Mouse (Mus musculus) spleen, adult 12 weeks (tissue): ENCODE measurements at regions not wholly inside any gene's neighbourhood (a gene's known extent, or its start where the extent isn't known, plus 50 kb on each side); places are given as distances from the start of the nearest gene placed in this dataset.
A peak's percentile ranks its signal among the peaks of the same experiment; 100 is the strongest.

ENCODE experiments used
- DNase-seq: peaks from one replicate; pipeline ENCODE4 v3.0.0; 2022; ENCODE audit warnings: low spot score

- no peak for DNase-seq
These were observed 87.7 kb upstream of the 4933412E24Rik start for GRCm38 (mm10) chr15:60104126-60104525.

DNA sequence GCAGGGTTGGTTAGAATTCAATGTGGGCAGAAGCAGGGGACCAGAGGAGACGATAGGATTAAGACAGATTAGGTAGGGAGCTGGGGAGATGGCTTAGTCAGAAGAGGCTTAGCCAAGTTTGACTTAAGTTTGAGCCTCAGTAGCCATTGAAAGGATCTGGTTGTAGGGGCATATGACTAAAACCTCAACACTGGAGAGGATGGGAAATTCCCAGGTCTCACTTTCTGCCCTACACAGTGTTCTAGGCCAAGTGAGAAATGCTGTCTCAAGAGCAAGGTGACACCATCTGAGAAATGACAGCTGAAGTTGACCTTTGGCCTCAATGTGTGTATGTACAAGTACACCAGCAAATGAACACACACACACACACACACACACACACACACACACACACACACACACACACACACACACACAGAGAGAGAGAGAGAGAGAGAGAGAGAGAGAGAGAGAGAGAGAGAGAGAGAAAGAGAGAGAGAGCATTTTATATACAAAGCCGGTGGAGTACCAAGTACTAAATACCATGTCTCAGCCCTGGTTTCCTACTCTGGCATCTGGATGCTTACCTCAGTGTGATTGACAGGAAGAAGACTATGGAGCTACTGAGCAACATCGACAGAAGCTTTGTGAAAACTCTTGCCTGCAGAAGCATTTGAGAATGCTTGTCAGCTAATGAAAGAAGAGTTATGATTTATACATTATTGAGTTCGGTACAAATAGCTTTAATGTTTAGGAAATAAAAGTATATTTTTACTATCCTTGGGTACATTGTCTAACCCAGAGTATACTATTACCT, 85.3 kb upstream of the 4933412E24Rik start:
- DNase-seq: no peak

DNA sequence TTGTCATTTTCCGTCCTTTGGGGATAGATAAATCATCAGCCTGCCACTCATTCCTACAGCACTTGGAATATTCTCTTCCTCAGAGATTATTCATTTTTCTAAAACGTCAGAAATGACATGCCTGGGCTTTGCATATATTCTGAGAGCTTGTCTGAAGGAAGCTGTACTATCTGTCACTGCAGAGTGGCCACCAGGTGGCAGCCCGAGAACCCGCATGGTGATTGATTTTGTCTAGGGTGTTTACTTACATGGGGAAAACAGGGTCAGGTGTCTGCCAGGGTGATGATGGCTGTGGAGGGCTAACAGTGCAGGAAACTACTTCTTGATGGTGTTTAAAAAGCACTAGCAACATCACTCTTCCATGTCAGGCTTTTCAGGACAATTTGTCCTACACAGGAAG, 80.7 kb upstream of the 4933412E24Rik start:
- DNase-seq: peak; percentile 17

DNA sequence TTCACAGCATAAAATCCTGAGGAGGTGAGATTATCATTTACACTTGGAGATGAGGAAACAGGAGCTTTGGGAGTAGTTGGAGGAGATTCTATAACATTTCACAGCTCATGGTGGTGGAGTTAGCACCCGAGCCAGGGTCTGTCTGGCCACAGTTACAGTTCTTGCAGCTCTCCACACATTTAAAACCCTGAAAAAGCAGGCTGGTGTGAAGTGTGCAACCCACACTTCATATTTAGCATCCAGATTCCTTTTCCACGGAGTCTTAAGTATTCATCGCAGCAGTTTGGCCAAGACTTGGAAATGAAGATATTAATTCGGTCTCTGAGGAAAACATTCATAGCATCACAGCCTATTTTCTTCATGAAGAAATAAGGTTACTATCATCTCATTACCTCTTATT, 79.7 kb upstream of the 4933412E24Rik start:
- DNase-seq: no peak

GRCm38 (mm10) chr15:60089921-60090320, 73.5 kb upstream of the 4933412E24Rik start:
- DNase-seq: no peak

DNA sequence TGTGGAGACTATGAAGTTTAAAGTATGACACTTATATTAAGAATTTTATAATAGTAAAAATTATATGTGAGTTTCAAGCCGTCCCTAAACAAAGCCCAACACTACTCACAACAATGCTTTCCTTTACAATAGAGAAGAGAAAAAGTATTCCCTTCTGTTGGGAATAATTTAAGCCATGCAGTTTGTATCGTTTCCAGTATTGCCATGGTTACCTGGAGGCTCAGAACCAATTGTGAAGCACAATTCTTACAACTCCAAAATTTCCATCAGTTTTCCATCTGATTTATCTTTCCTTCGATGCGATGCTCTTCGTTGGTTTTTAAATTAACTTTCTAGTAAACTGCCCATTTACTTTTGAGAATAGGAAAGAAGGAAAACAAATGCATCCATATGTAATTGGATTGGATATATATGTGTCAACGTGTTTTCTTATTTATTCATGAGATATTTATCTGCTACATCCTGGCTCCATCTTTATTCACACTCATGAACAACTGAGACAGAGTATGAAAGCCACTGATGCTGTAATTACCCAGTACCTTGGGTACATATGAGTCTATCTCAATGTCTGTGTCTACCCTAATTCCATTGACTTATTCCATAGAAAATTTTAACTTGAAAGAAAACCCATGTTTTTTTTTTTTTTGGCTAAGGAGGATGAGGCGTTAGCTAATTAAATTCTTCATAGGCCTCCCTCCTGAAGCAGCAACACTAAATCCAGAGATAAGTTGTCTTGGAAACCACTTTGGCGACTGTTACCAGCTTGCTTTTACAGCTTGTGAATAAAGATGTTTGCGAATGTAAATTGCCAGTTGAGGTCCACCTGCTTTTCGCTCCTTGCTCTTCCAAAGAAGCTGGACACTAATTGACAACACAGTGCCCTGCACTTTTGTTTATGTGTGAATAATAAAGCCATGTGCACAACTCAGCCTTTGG, 72.8 kb upstream of the 4933412E24Rik start:
- DNase-seq: no peak
